Mouse (Mus musculus) forebrain, postnatal 0 days (tissue): ENCODE results near the gene Olfr1272. TPM values are rescaled to one million over a fixed set of nuclear protein-coding genes. Genes with fewer than 3 reads are reported as not detected.
"Not testable (repeated sequence)": the region's sequence is repeated elsewhere in the genome, so short reads cannot be mapped to it uniquely, and the experiment has no call there.

ENCODE experiments used
- ATAC-seq: fragments of 200-750 bp; cut with Nextera tagmentation; 2 replicates; pipeline ENCODE4 v1.8.0; 2017; ENCODE audit warnings: mild to moderate bottlenecking, moderate library complexity
- DNase-seq: peaks from one replicate; pipeline ENCODE4 v3.0.0-alpha.2; 2015
- H3K27ac ChIP-seq: fragments of 300-500 bp; sonication (generic); 2 replicates; pipeline ENCODE4 v1.5.1; 2014; ENCODE audit warnings: low read depth, mild to moderate bottlenecking, antibody characterized with exemption, low read length, moderate library complexity, mixed read lengths
- H3K27me3 ChIP-seq: fragments of 300-500 bp; sonication (generic); 2 replicates; pipeline ENCODE4 v1.6.1; 2014; ENCODE audit warnings: mild to moderate bottlenecking, low read length, mixed read lengths; ENCODE audit not compliant: insufficient read depth
- H3K36me3 ChIP-seq: fragments of 300-500 bp; sonication (generic); 2 replicates; pipeline ENCODE4 v1.6.1; 2014; ENCODE audit warnings: mild to moderate bottlenecking, moderate library complexity; ENCODE audit not compliant: insufficient read depth
- H3K4me1 ChIP-seq: fragments of 300-500 bp; sonication (generic); 2 replicates; pipeline ENCODE4 v1.6.1; 2014; ENCODE audit warnings: antibody characterized with exemption; ENCODE audit not compliant: insufficient read depth
- H3K4me2 ChIP-seq: fragments of 300-500 bp; sonication (generic); 2 replicates; pipeline ENCODE4 v1.6.1; 2014; ENCODE audit warnings: low read depth, mild to moderate bottlenecking, moderate library complexity
- H3K4me3 ChIP-seq: fragments of 300-500 bp; sonication (generic); 2 replicates; pipeline ENCODE4 v1.5.1; 2014; ENCODE audit warnings: low read depth, low read length, mixed read lengths
- H3K9ac ChIP-seq: fragments of 300-500 bp; sonication (generic); 2 replicates; pipeline ENCODE4 v1.6.1; 2014; ENCODE audit warnings: mild to moderate bottlenecking
- H3K9me3 ChIP-seq: fragments of 300-500 bp; sonication (generic); 2 replicates; pipeline ENCODE4 v1.6.1; 2016; ENCODE audit warnings: low read length
- CTCF ChIP-seq: sonication (generic); IDR thresholded peaks from 2 replicates; pipeline ENCODE4 v1.5.1; 2016; ENCODE audit warnings: antibody characterized with exemption, control low read depth, low read depth
- WGBS: fragments of 180-500 bp; shearing (Covaris S2); extraction: QIAGEN DNeasy Blood & Tissue Kit; methylation state at CpG from one replicate; pipeline ENCODE4 v1.1.7; 2014; 5-methylcytosine and 5-hydroxymethylcytosine counted together
- polyA plus RNA-seq: library from polyadenylated mRNA; unstranded; fragments of >200 nt; fragmentation: Nextera tagmentation; extraction: Ambion mirVana; gene quantifications from 2 replicates; pipeline ENCODE4 v1.2.1, GENCODE M21; 2015
- total RNA-seq: library from RNA; depleted of rRNA; stranded (reverse); fragments of >200 nt; gene quantifications from 2 replicates; pipeline ENCODE4 v1.2.3, GENCODE M21; 2014; rRNA removed

Gene Olfr1272
- total RNA-seq, result not detected in 2 replicates
- not detected in 2 replicates for polyA plus RNA-seq

DNA sequence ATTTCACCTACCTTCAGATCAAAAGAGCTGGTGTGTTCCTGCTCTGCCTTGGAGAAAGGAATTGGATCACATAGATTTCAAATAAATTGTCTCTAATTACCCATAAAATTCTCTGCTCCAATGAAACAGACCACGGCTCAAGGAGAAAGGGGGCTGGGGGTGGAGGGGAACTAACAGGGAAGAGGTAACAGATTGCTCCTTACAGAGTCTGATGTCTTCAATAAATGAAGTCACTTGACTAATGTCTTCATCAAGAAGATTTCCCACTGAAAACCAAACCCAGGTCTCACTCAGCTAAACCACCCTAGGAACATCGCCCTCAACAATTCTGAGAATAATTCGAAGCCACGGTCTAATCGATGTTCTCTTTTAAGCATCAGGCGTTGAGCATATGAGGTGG, at the start of gene Olfr1272:
Olfr1272 (minus strand) TSS at position 101 of the 400 bp plus-strand sequence.
- DNase-seq (no peak), ATAC-seq (no peak)
- Histone ChIP-seq H3K9ac (no peak within 1 kb of the TSS), H3K4me2 (no peak within 1 kb of the TSS), H3K4me3 (no peak within 1 kb of the TSS), H3K4me1 (no peaks in the 10 kb centered on the region), H3K27ac (no peak within 1 kb of the TSS), H3K27me3 (no peaks in the 10 kb centered on the region), H3K9me3 (no peaks in the 10 kb centered on the region), H3K36me3 (no peaks in the 10 kb centered on the region)
- 76% methylated on average over 6 of the region's 6 CpGs for WGBS
- no peak for TF ChIP-seq CTCF

- no CpG with 5 or more reads among the region's 6 CpGs for WGBS
- H3K27me3 ChIP-seq, H3K4me1 ChIP-seq, ATAC-seq, H3K9ac ChIP-seq, H3K4me2 ChIP-seq, DNase-seq, H3K36me3 ChIP-seq, H3K4me3 ChIP-seq, H3K9me3 ChIP-seq, H3K27ac ChIP-seq: not testable (repeated sequence)
Measured at GRCm38 (mm10) chr2:90321900-90322299, 29.3 kb upstream of the Olfr1272 start, which contains the start of gene Gm13769. Gene Gm13769, plus strand, starts transcription at chr2:90322200.

DNA sequence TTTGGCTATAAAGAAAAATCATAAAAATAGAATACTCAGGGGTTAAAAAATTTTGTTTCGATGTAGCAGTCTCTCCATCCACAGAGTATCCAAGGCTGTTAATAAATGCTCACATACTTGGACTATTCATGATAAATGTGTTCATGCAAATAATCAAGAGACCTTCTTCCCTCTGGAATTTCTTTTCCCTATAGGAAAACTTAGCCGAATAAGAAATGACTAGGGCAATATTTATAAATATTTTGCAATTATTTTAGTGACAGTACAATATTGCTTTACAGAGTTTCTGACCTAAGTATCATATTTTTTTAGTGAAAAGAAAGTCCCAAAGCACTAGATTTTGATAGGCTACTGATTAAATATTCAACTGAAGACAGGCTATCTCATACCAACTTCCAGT, 21.7 kb downstream of the Olfr1272 start, which contains the start of gene Olfr1271:
Olfr1271 (minus strand) TSS at position 101 of the 400 bp plus-strand sequence.
- Histone ChIP-seq H3K9me3 (no peaks in the 10 kb centered on the region), H3K4me1 (no peaks in the 10 kb centered on the region), H3K36me3 (no peaks in the 10 kb centered on the region), H3K27me3 (no peaks in the 10 kb centered on the region), H3K4me3 (no peak within 1 kb of the TSS), H3K27ac (no peak within 1 kb of the TSS), H3K4me2 (no peak within 1 kb of the TSS), H3K9ac (no peak within 1 kb of the TSS)
- ATAC-seq (no peak), DNase-seq (no peak)
- WGBS, result 96% methylated on average over 2 of the region's 2 CpGs
- no peak for TF ChIP-seq CTCF

DNA sequence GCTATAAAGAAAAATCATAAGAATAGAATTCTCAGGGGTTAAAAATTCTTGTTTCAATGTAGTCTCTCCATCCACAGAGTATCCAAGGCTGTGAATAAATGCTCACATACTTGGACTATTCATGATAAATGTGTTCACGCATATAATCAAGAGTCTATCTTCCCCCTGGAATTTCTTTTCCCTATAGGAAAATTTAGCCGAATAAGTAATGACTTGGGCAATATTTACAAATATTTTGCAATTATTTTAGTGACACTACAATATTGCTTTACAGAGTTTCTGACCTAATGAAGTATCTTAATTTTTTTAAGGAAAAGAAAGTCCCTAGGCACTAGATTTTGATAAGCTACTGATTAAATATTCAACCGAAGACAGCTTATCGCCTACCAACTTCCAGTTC, 35.1 kb downstream of the Olfr1272 start, which contains the start of gene Olfr142:
Olfr142 (minus strand) TSS at position 101 of the 400 bp plus-strand sequence.
- no peaks in the 10 kb centered on the region for H3K4me1 ChIP-seq
- no peaks in the 10 kb centered on the region for H3K9me3 ChIP-seq
- WGBS, result 96% methylated on average over 4 of the region's 4 CpGs
- no peaks in the 10 kb centered on the region for H3K27me3 ChIP-seq
- no peak for TF ChIP-seq CTCF
- no peak within 1 kb of the TSS for H3K9ac ChIP-seq
- no peak for DNase-seq
- H3K4me2 ChIP-seq, result no peak within 1 kb of the TSS
- ATAC-seq, result no peak
- H3K4me3 ChIP-seq, result no peak within 1 kb of the TSS
- H3K36me3 ChIP-seq, result no peaks in the 10 kb centered on the region
- no peak within 1 kb of the TSS for H3K27ac ChIP-seq

Other genes starting within 250 kb of the Olfr1272 start
- not detected in 2 replicates for gene Olfr140, start 229.2 kb downstream of the Olfr1272 start, total RNA-seq
- not detected in 2 replicates for gene Olfr140, start 229.2 kb downstream of the Olfr1272 start, polyA plus RNA-seq
- not detected in 2 replicates for gene Olfr1269, start 171.4 kb downstream of the Olfr1272 start, total RNA-seq
- gene Olfr1269, start 171.4 kb downstream of the Olfr1272 start, polyA plus RNA-seq, result not detected in 2 replicates
- gene Olfr32, start 150.5 kb downstream of the Olfr1272 start, total RNA-seq, result not detected in 2 replicates
- not detected in 2 replicates for gene Olfr32, start 150.5 kb downstream of the Olfr1272 start, polyA plus RNA-seq
- not detected in 2 replicates for gene Olfr1270, start 139.8 kb downstream of the Olfr1272 start, total RNA-seq
- gene Olfr1270, start 139.8 kb downstream of the Olfr1272 start, polyA plus RNA-seq, result not detected in 2 replicates
- not detected in 2 replicates for gene Olfr1506, start 68.3 kb downstream of the Olfr1272 start, total RNA-seq
- gene Olfr1506, start 68.3 kb downstream of the Olfr1272 start, polyA plus RNA-seq, result not detected in 2 replicates
- not detected in 2 replicates for gene Olfr142, start 35.2 kb downstream of the Olfr1272 start, total RNA-seq
- not detected in 2 replicates for gene Olfr142, start 35.2 kb downstream of the Olfr1272 start, polyA plus RNA-seq
- not detected in 2 replicates for gene Olfr1271, start 21.8 kb downstream of the Olfr1272 start, total RNA-seq
- gene Olfr1271, start 21.8 kb downstream of the Olfr1272 start, polyA plus RNA-seq, result not detected in 2 replicates
- gene Gm13769, start 29.4 kb upstream of the Olfr1272 start, total RNA-seq, result not detected in 2 replicates
- gene Gm13769, start 29.4 kb upstream of the Olfr1272 start, polyA plus RNA-seq, result not detected in 2 replicates
- not detected in 2 replicates for gene Olfr1274-ps, start 105.8 kb upstream of the Olfr1272 start, total RNA-seq
- not detected in 2 replicates for gene Olfr1274-ps, start 105.8 kb upstream of the Olfr1272 start, polyA plus RNA-seq